ENCODE assay signal across 11 mouse cellular contexts in the genomic region with DNA sequence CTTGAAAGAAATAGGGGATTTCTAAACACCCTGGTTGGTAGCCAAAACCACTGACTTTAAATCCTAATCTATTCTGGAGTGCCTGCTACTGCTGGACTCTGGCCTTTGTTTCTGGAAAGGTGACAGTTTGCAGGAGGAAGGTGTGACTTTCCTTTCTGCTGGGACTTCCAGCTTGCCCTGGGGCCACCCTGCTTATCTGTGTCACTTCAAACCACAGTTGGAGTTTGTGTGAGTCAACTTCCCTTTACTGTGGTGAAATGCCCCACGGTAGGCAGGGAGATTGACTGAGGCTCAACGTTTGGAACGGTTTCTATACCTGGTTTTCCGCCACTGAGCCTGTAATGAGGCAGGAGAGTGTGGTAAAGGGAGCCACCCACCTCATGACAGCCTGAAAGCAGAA. TPM values are rescaled to one million over a fixed set of nuclear protein-coding genes. Genes with fewer than 3 reads are reported as not detected.
DNase-seq lines count a peak whose midpoint lies in the region; ATAC-seq and TF ChIP-seq lines count a peak whose summit lies in the region.
"Had no signal": no experiment of that assay in that cellular context is flagged by ENCODE, and none has a peak within 500 bp of the region (broad histone marks: within the 10 kb centered on the region; RNA-seq: fewer than 3 reads in every experiment).

No protein-coding gene starts in this region.

- H3K4me2 ChIP-seq in hindbrain, embryonic 13.5 days: no peak overlapping the region
- H3K4me2 ChIP-seq: embryonic facial prominence, embryonic 12.5 days; midbrain, embryonic 12.5 days had no signal

- H3K27me3 ChIP-seq in thymus, adult 2 months (ENCODE audit: control insufficient read depth, insufficient read depth, low read length): no peaks in the 10 kb centered on the region
- H3K27me3 ChIP-seq in hindbrain, embryonic 13.5 days: no peaks in the 10 kb centered on the region
- H3K27me3 ChIP-seq: embryonic facial prominence, embryonic 12.5 days; midbrain, embryonic 12.5 days had no signal

- WGBS in thymus, adult 2 months: 8% methylated on average over 4 of the region's 4 CpGs
- WGBS in hindbrain, embryonic 13.5 days: 88% methylated on average over 4 of the region's 4 CpGs
- 39% methylated on average over 4 of the region's 4 CpGs for WGBS in lung, adult 2 months

- H3K36me3 ChIP-seq in thymus, adult 2 months (ENCODE audit: control insufficient read depth, insufficient read depth, low read length): no peaks in the 10 kb centered on the region
- 0 out of 2 replicates have a peak, but pooled peaks cover 2% of the 10 kb centered on the region for H3K36me3 ChIP-seq in hindbrain, embryonic 13.5 days
- H3K36me3 ChIP-seq: embryonic facial prominence, embryonic 12.5 days; midbrain, embryonic 12.5 days had no signal

- peaks cover 20% of the 10 kb centered on the region for H3K4me1 ChIP-seq in thymus, adult 2 months (replicated peaks; ENCODE audit: control insufficient read depth, insufficient read depth, low read length)
- peaks cover 16% of the 10 kb centered on the region for H3K4me1 ChIP-seq in hindbrain, embryonic 13.5 days (replicated peaks)
- H3K4me1 ChIP-seq in lung, adult 2 months (ENCODE audit: control insufficient read depth, insufficient read depth, low read length): no peaks in the 10 kb centered on the region
- H3K4me1 ChIP-seq: embryonic facial prominence, embryonic 12.5 days; midbrain, embryonic 12.5 days had no signal

- DNase-seq in thymus, adult 2 months: peak; percentile 21
- no peak for DNase-seq in thymus, adult 18-20 months
- peak; percentile 70 for DNase-seq in induced T-regulatory cell, adult 2 months (ENCODE audit: low read depth)
- DNase-seq in monocyte, adult 2 months (ENCODE audit: low read depth in 1 of 2, low spot score in 2 of 2): peak; percentile 30 to 43
- DNase-seq in cerebellum, adult 11-12 months: no peak
- DNase-seq in layer of hippocampus, postnatal 10 days (ENCODE audit: low spot score in 2 of 2): no peak
- no peak for DNase-seq in lung, adult 2 months
- DNase-seq: gastrocnemius, postnatal 10 days had no signal

- H3K9ac ChIP-seq in hindbrain, embryonic 13.5 days: no peak overlapping the region
- H3K9ac ChIP-seq: embryonic facial prominence, embryonic 12.5 days; midbrain, embryonic 12.5 days had no signal

- no peak for ATAC-seq in hindbrain, embryonic 13.5 days (ENCODE audit: low FRiP score)

- peak overlapping the region; percentile 36; the same call in 1 of the 2 replicates for H3K27ac ChIP-seq in thymus, adult 2 months (ENCODE audit: control insufficient read depth, insufficient read depth, low read length)
- no peak overlapping the region for H3K27ac ChIP-seq in hindbrain, embryonic 13.5 days
- H3K27ac ChIP-seq: embryonic facial prominence, embryonic 12.5 days; midbrain, embryonic 12.5 days had no signal

- TF ChIP-seq POLR2A in thymus, adult 2 months (IDR thresholded peaks at IDR 0.05; ENCODE audit: control insufficient read depth, extremely low read depth, insufficient read depth, low read length, poor library complexity): no peak
- TF ChIP-seq POLR2A in lung, adult 2 months (IDR thresholded peaks at IDR 0.05; ENCODE audit: borderline replicate concordance, extremely low read depth, low read depth, low read length): no peak

- TF ChIP-seq CTCF in thymus, adult 2 months (IDR thresholded peaks at IDR 0.05; ENCODE audit: borderline replicate concordance, control insufficient read depth, extremely low read depth, insufficient read depth, low read length, poor library complexity): no peak
- no peak for TF ChIP-seq CTCF in lung, adult 2 months (IDR thresholded peaks at IDR 0.05; ENCODE audit: insufficient read depth, low read length)

- H3K9me3 ChIP-seq in hindbrain, embryonic 13.5 days: no peaks in the 10 kb centered on the region
- H3K9me3 ChIP-seq: embryonic facial prominence, embryonic 12.5 days; midbrain, embryonic 12.5 days had no signal

- H3K4me3 ChIP-seq in thymus, adult 2 months (ENCODE audit: control insufficient read depth, insufficient read depth, low read length): no peak overlapping the region
- H3K4me3 ChIP-seq in hindbrain, embryonic 13.5 days: no peak overlapping the region
- no peak overlapping the region for H3K4me3 ChIP-seq in lung, adult 2 months (replicated peaks; ENCODE audit: extremely low read depth, low read depth, low read length)
- H3K4me3 ChIP-seq: embryonic facial prominence, embryonic 12.5 days; midbrain, embryonic 12.5 days had no signal

RNA-seq across cellular contexts. Expression of a gene that starts 13.2 kb away (rescaled TPM):
- 5.7 and 7.8 TPM in 2 replicates for polyA plus RNA-seq in thymus, adult 2 months (2012; rRNA removed)
- polyA plus RNA-seq in hindbrain, embryonic 13.5 days (2015; fragmentation: Nextera tagmentation; extraction: Ambion mirVana): 2.3 and 2.5 TPM in 2 replicates
- total RNA-seq in layer of hippocampus, postnatal 10 days (2021): 10 to 100 TPM; 54.7 to 66.3 TPM
- 1.7 and 2.7 TPM in 2 replicates for polyA plus RNA-seq in lung, adult 2 months (2012; rRNA removed)

Comparison
In these comparisons a context has a peak if more than half of its experiments do, and no peak if none do; other contexts are left out.
1. DNase-seq: peak in thymus, adult 2 months (single experiment), induced T-regulatory cell, adult 2 months (single experiment) and monocyte, adult 2 months (2 of 2); none in thymus, adult 18-20 months (0 of 2), cerebellum, adult 11-12 months (single experiment), layer of hippocampus, postnatal 10 days (0 of 2) and lung, adult 2 months (single experiment).